Mouse (Mus musculus) bone marrow, adult 2 months (tissue): ENCODE measurements around the gene Tle6. TPM values are rescaled to one million over a fixed set of nuclear protein-coding genes. Genes with fewer than 3 reads are reported as not detected.

Experiments
- H3K27ac ChIP-seq: fragments of 200-500 bp; 2 replicates; pipeline ENCODE4 v1.5.1; 2012; ENCODE audit warnings: low read depth, mild to moderate bottlenecking, control low read depth, inconsistent platforms, low read length; ENCODE audit not compliant: control insufficient read depth, poor library complexity, insufficient read depth
- H3K4me1 ChIP-seq: fragments of 200-500 bp; 2 replicates; pipeline ENCODE4 v1.6.1; 2011; ENCODE audit warnings: low read length; ENCODE audit not compliant: control insufficient read depth, insufficient read depth
- H3K4me3 ChIP-seq: fragments of 200-500 bp; replicated peaks from 2 replicates; pipeline ENCODE3; 2011; ENCODE audit warnings: mild to moderate bottlenecking, low read depth, low read length, control low read depth; ENCODE audit not compliant: control insufficient read depth
- CTCF ChIP-seq: fragments of 200-500 bp; IDR thresholded peaks from 2 replicates; pipeline ENCODE4 v1.5.1; 2011; ENCODE audit warnings: low read length, control low read depth; ENCODE audit not compliant: control insufficient read depth, insufficient read depth
- POLR2A ChIP-seq: fragments of 200-500 bp; IDR thresholded peaks from 2 replicates; pipeline ENCODE4 v1.6.1; 2011; ENCODE audit warnings: low read depth, mild to moderate bottlenecking, control low read depth, low read length, borderline replicate concordance; ENCODE audit not compliant: control insufficient read depth
- whole genome bisulfite sequencing: fragments of 180-500 bp; shearing (Covaris S2); methylation state at CpG from one replicate; pipeline ENCODE4 v1.1.7; 2018; 5-methylcytosine and 5-hydroxymethylcytosine counted together
- polyA plus RNA-seq: library from polyadenylated mRNA; stranded (reverse); fragments of >200 nt; gene quantifications from 2 replicates; pipeline ENCODE4 v1.2.4, GENCODE M21; 2011; ENCODE audit warnings: low replicate concordance; ENCODE audit not compliant: missing spikeins, insufficient read depth, insufficient read length

Tle6 gene
- polyA plus RNA-seq, 1 experiment: 27.8 TPM

GRCm38 (mm10) chr10:81568381-81569191 is 32.3 kb downstream of the Tle6 start:
- no peak for TF ChIP-seq CTCF
- TF ChIP-seq POLR2A: no peak
- H3K4me3 ChIP-seq: no peak overlapping the region
- WGBS: 25% methylated on average over 16 of the region's 16 CpGs
- no peak overlapping the region for H3K27ac ChIP-seq
- H3K4me1 ChIP-seq: no peaks in the 10 kb centered on the region; the same call in 1 of the 2 replicates

DNA sequence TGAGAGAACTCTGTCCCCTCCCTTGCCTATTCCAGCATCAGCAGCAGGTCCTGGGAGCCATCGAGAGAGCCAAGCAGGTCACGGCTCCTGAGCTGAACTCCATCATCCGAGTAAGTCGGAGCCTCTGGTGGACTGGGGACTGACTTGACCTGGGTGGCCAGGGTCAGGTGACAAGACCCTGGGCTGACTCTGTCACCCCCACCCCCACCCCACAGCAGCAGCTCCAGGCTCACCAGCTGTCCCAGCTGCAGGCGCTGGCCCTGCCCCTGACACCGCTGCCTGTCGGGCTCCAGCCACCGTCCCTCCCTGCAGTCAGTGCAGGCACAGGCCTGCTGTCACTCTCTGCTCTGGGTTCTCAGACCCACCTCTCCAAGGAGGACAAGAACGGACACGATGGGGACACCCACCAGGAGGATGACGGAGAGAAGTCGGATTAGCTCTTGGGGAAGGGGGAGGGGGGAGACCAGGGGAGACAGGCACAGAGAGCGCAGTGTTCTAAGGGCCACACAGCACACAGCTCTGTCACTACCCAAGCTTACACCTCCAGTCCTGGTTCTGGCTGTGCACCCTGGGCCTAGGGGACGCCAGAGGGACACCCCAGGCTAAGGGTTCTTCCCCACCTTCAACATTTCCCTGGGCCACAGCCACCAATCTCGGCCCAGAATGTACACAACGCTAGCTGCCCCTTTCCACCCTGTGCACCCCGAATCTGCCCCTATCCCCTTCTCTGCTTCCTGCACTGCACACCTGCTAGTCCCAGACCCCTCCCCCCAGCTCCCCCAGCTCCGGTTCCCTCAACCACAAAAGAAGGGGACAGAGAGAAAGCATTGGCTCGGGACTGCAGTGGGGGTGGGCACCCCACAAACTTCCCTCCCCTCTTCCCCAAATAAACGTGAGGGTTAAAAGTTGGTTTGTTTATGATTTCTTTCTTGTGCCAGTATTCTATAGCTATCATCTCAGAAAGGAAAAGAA is 35.3 kb downstream of the Tle6 start:
- no peak overlapping the region for H3K27ac ChIP-seq
- H3K4me1 ChIP-seq: peaks cover 2% of the 10 kb centered on the region
- WGBS: 73% methylated on average over 20 of the region's 20 CpGs
- no peak overlapping the region for H3K4me3 ChIP-seq
- TF ChIP-seq POLR2A (0 out of 2 replicates have a peak, but pooled peaks have one; percentile 8), CTCF (no peak)

GRCm38 (mm10) chr10:81564734-81565133 is 36.1 kb downstream of the Tle6 start:
- H3K4me3 ChIP-seq: no peak overlapping the region
- no peak overlapping the region for H3K27ac ChIP-seq
- 74% methylated on average over 10 of the region's 10 CpGs for WGBS
- peaks cover 2% of the 10 kb centered on the region for H3K4me1 ChIP-seq
- peak; percentile 80 for TF ChIP-seq CTCF
- no peak for TF ChIP-seq POLR2A

GRCm38 (mm10) chr10:81564216-81564615 is 36.7 kb downstream of the Tle6 start:
- Histone ChIP-seq H3K27ac (peak overlapping the region; percentile 29; the same call in 1 of the 2 replicates), H3K4me3 (no peak overlapping the region), H3K4me1 (peaks cover 2% of the 10 kb centered on the region)
- WGBS: 20% methylated on average over 10 of the region's 10 CpGs
- no peak for TF ChIP-seq CTCF
- TF ChIP-seq POLR2A: no peak

DNA sequence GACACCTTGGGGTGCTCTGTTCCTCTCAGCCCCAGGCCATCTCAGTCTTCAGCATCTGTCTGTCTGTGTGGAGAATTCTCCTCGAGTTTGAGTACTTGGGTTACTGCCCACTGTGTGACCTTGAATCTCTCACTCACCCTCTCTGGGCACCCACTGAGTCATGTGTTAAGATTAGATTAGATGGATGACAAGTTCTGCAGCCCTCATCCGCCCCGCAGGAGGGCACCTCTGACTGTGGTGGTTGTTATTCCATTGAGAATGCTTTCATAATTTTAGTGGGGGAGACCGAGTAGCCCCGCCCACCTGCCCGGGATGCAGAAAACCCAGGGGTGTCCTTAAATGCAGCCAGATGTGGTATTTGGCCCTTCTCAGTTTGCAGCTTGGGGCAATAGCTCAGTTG is 37.4 kb downstream of the Tle6 start:
- H3K27ac ChIP-seq: no peak overlapping the region

DNA sequence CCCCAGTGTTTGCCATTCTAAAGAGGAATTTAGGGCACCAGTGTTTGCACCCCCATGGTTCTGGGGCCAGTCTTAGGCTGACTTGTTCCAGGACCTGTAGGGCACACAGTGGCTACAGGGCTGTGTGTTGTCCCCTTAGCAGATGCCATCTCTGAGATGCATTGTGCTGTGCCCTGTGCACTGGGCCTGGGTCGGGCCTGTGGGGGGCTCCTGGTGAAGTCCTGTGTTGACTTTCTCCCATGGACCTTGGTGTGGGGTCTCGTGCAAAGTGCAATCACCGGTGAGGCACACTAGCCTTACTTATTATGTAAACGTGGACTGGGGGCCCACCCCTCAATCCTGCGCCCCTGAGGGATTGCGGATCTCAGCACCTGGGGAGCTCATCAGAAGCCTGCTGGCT is 38.5 kb downstream of the Tle6 start:
- peaks cover 2% of the 10 kb centered on the region for H3K4me1 ChIP-seq
- no peak overlapping the region for H3K27ac ChIP-seq
- H3K4me3 ChIP-seq: no peak overlapping the region
- WGBS: 89% methylated on average over 6 of the region's 6 CpGs
- TF ChIP-seq CTCF (no peak), POLR2A (no peak)

More for the DNA sequence above, 37.4 kb downstream of the Tle6 start:
- Histone ChIP-seq H3K4me1 (peaks cover 2% of the 10 kb centered on the region), H3K4me3 (no peak overlapping the region)
- WGBS: 53% methylated on average over 6 of the region's 6 CpGs
- no peak for TF ChIP-seq POLR2A
- TF ChIP-seq CTCF: no peak

- TF ChIP-seq CTCF (no peak), POLR2A (peak; percentile 62; the same call in 1 of the 2 replicates)
- Histone ChIP-seq H3K27ac (peak overlapping the region; percentile 84; the same call in 1 of the 2 replicates), H3K4me1 (peaks cover 2% of the 10 kb centered on the region), H3K4me3 (peak overlapping the region; percentile 90)
- WGBS: 5% methylated on average over 16 of the region's 16 CpGs
Observed at GRCm38 (mm10) chr10:81560719-81561459, 40.0 kb downstream of the Tle6 start.
